Mouse (Mus musculus) CH12.LX (cell line): ENCODE measurements at regions not wholly inside any gene's neighbourhood (a gene's known extent, or its start where the extent isn't known, plus 50 kb on each side); places are given as distances from the start of the nearest gene placed in this dataset.
A peak's percentile ranks its signal among the peaks of the same experiment; 100 is the strongest.
"Not testable (repeated sequence)": the region's sequence is repeated elsewhere in the genome, so short reads cannot be mapped to it uniquely, and the experiment has no call there.

Experiments
- DNase-seq: peaks from one replicate; pipeline ENCODE4 v3.0.0-alpha.2; 2013; ENCODE audit errors: extremely low read depth
- H3K27ac ChIP-seq: 2 replicates; pipeline ENCODE4 v1.5.1; 2012; ENCODE audit warnings: low read depth, mild to moderate bottlenecking, control low read depth, moderate library complexity; ENCODE audit not compliant: insufficient read depth
- H3K27me3 ChIP-seq: replicated peaks from 2 replicates; pipeline ENCODE3; 2012; ENCODE audit warnings: inconsistent platforms
- H3K36me3 ChIP-seq, 2 experiments: replicated peaks in 1 of 2; 2 replicates each; pipeline versions ENCODE3 to v1.6.1; 2012; ENCODE audit warnings: inconsistent platforms in 1 of 2, low read length in 1 of 2, mild to moderate bottlenecking in 1 of 2, mixed read lengths in 1 of 2, moderate library complexity in 1 of 2; ENCODE audit not compliant: control insufficient read depth in 1 of 2, insufficient read depth in 1 of 2
- H3K4me1 ChIP-seq, 2 experiments: 2 replicates each; pipeline ENCODE4 v1.6.1; 2012; ENCODE audit warnings: inconsistent platforms in 1 of 2, moderate library complexity in 1 of 2; ENCODE audit not compliant: insufficient read depth in 2 of 2, control insufficient read depth in 1 of 2
- H3K4me2 ChIP-seq: 2 replicates; pipeline ENCODE4 v1.6.1; 2012; ENCODE audit warnings: low read depth, mild to moderate bottlenecking, control low read depth; ENCODE audit not compliant: poor library complexity, insufficient read depth, severe bottlenecking
- H3K4me3 ChIP-seq, 3 experiments: fragments of 150-350 bp in 1 of 3; sonication (generic) in 1 of 3; replicated peaks in 1 of 3; 2 replicates each; pipeline versions ENCODE3 to v1.5.1; 2011 to 2012; ENCODE audit warnings: low read depth in 2 of 3, low read length in 2 of 3, mild to moderate bottlenecking in 2 of 3, moderate library complexity in 2 of 3, control low read depth in 1 of 3, improper control_type of control experiment in 1 of 3, inconsistent platforms in 1 of 3, mixed read lengths in 1 of 3; ENCODE audit not compliant: poor library complexity in 1 of 3
- H3K79me2 ChIP-seq: replicated peaks from 2 replicates; pipeline ENCODE4 v1.6.1; 2012; ENCODE audit warnings: mild to moderate bottlenecking, moderate library complexity; ENCODE audit not compliant: control insufficient read depth, poor library complexity, insufficient read depth, severe bottlenecking; ENCODE audit errors: extremely low read depth
- H3K9ac ChIP-seq: 2 replicates; pipeline ENCODE4 v1.6.1; 2012; ENCODE audit warnings: low read depth, mild to moderate bottlenecking, control low read depth, moderate library complexity; ENCODE audit not compliant: insufficient read depth
- H3K9me3 ChIP-seq: replicated peaks from 2 replicates; pipeline ENCODE3; 2012; ENCODE audit warnings: low read length, inconsistent platforms, mixed read lengths
- BHLHE40 ChIP-seq: IDR thresholded peaks from 2 replicates; pipeline ENCODE4 v1.6.1; 2011; ENCODE audit warnings: mild to moderate bottlenecking, low read depth, low read length, improper control_type of control experiment
- CHD2 ChIP-seq: IDR thresholded peaks from 2 replicates; pipeline ENCODE4 v1.6.1; 2011; ENCODE audit warnings: low read length, improper control_type of control experiment
- E2F4 ChIP-seq: IDR thresholded peaks from 2 replicates; pipeline ENCODE4 v1.6.1; 2011; ENCODE audit warnings: low read depth, low read length, improper control_type of control experiment; ENCODE audit not compliant: insufficient replicate concordance
- ELF1 ChIP-seq: IDR thresholded peaks from 2 replicates; pipeline ENCODE4 v1.6.1; 2014; ENCODE audit warnings: low read depth, mild to moderate bottlenecking, inconsistent platforms, low read length, improper control_type of control experiment
- EP300 ChIP-seq: IDR thresholded peaks from 2 replicates; pipeline ENCODE4 v1.6.1; 2011; ENCODE audit warnings: low read length, improper control_type of control experiment
- ETS1 ChIP-seq: conservative IDR thresholded peaks from 2 replicates; pipeline ENCODE4 v1.6.1; 2012; ENCODE audit warnings: low read depth, mild to moderate bottlenecking, inconsistent platforms, low read length, improper control_type of control experiment, moderate library complexity
- HCFC1 ChIP-seq: IDR thresholded peaks from 2 replicates; pipeline ENCODE4 v1.6.1; 2012; ENCODE audit warnings: low read depth, mild to moderate bottlenecking, inconsistent platforms, low read length, improper control_type of control experiment
- IRF4 ChIP-seq: IDR thresholded peaks from 2 replicates; pipeline ENCODE4 v1.6.1; 2014; ENCODE audit warnings: low read depth, mild to moderate bottlenecking, inconsistent platforms, low read length, improper control_type of control experiment
- JUN ChIP-seq: IDR thresholded peaks from 2 replicates; pipeline ENCODE4 v1.6.1; 2011; ENCODE audit warnings: low read depth, mild to moderate bottlenecking, low read length, improper control_type of control experiment, moderate library complexity; ENCODE audit not compliant: insufficient read depth
- JUND ChIP-seq: conservative IDR thresholded peaks from 2 replicates; pipeline ENCODE4 v1.6.1; 2011; ENCODE audit warnings: low read depth, low read length, improper control_type of control experiment
- KAT2A ChIP-seq: IDR thresholded peaks from 2 replicates; pipeline ENCODE4 v1.6.1; 2012; ENCODE audit warnings: low read length, improper control_type of control experiment, inconsistent platforms; ENCODE audit not compliant: insufficient replicate concordance
- MAFK ChIP-seq: IDR thresholded peaks from 2 replicates; pipeline ENCODE4 v1.6.1; 2011; ENCODE audit warnings: low read length, improper control_type of control experiment; ENCODE audit not compliant: insufficient replicate concordance
- MEF2A ChIP-seq: IDR thresholded peaks from 2 replicates; pipeline ENCODE4 v1.6.1; 2014; ENCODE audit warnings: low read depth, mild to moderate bottlenecking, inconsistent platforms, low read length, improper control_type of control experiment, borderline replicate concordance
- NELFE ChIP-seq: IDR thresholded peaks from 2 replicates; pipeline ENCODE4 v1.6.1; 2011; ENCODE audit warnings: low read depth, low read length, improper control_type of control experiment
- TBP ChIP-seq: conservative IDR thresholded peaks from 2 replicates; pipeline ENCODE4 v1.6.1; 2011; ENCODE audit warnings: low read depth, low read length, improper control_type of control experiment
- TCF12 ChIP-seq: IDR thresholded peaks from 2 replicates; pipeline ENCODE4 v1.6.1; 2014; ENCODE audit warnings: low read depth, mild to moderate bottlenecking, inconsistent platforms, low read length, improper control_type of control experiment
- ZNF384 ChIP-seq: IDR thresholded peaks from 2 replicates; pipeline ENCODE4 v1.6.1; 2012; ENCODE audit warnings: low read depth, low read length, improper control_type of control experiment, inconsistent platforms
- dilution Hi-C: fragments of 300-500 bp; cut with MboI; formaldehyde crosslinking; loops from 2 replicates; pipeline ENCODE4 v1.14.3; 2020; ENCODE audit warnings: low sequenced_read_pairs; ENCODE audit not compliant: extremely low pct_unique_long_range_greater_than_20kb, extremely low pct_ligation_motif_present
- in situ Hi-C: fragments of 300-500 bp; cut with MboI; formaldehyde crosslinking; loops from 3 replicates; pipeline ENCODE4 v1.14.3; 2019; ENCODE audit warnings: low sequenced_read_pairs, low pct_ligation_motif_present, low pct_unique_long_range_greater_than_20kb, mixed read lengths

- TF ChIP-seq JUN (peak; percentile 19; the same call in 1 of the 2 replicates), HCFC1 (no peak), ELF1 (no peak), TCF12 (peak; percentile 67), ZNF384 (no peak), E2F4 (no peak), TBP (no peak)
- TF ChIP-seq, all 38 proteins: peak for 11
Measured at GRCm38 (mm10) chr6:68164792-68165191, 629.2 kb upstream of the Tacstd2 start (continued).

DNA sequence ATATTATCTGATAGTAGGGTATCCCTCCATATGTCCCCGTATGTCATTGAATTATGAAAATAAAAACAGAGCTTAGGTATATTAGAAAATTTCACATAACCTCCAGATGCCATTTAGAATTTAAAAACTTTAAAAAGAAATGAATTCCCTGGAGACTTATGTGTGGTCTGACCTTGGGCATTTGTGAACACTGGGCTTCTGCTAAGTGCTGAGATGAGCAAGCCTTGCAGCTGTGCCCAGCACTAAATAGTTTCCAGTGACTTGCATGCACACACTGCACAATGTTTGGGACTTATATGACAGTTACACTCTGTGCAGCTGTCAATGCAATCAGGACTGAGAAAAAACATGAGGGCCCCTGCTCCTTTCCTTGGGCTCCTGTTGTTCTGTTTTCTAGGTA lies 628.5 kb upstream of the Tacstd2 start:
- H3K4me2 ChIP-seq, H3K9ac ChIP-seq, H3K79me2 ChIP-seq, dilution Hi-C loops, H3K27ac ChIP-seq, in situ Hi-C loops, H3K4me3 ChIP-seq, H3K36me3 ChIP-seq, H3K9me3 ChIP-seq, H3K27me3 ChIP-seq: not testable (repeated sequence)
- DNase-seq, result peak; percentile 73
- peaks cover 0 to 15% of the 10 kb centered on the region in 2 experiments; a peak in 2 of 4 replicates for H3K4me1 ChIP-seq
- TF ChIP-seq TCF12, result peak; percentile 81
- peak; percentile 60 for TF ChIP-seq BHLHE40
- TF ChIP-seq CHD2, result peak; percentile 54; the same call in 1 of the 2 replicates
- TF ChIP-seq NELFE, result 0 out of 2 replicates have a peak, but pooled peaks have one; percentile 17
- TF ChIP-seq MAFK, result 0 out of 2 replicates have a peak, but pooled peaks have one; percentile 58
- peak; percentile 40; the same call in 1 of the 2 replicates for TF ChIP-seq MEF2A
- peak; percentile 75 for TF ChIP-seq IRF4
- TF ChIP-seq EP300, result peak; percentile 88
- peak; percentile 57 for TF ChIP-seq JUND
- TF ChIP-seq KAT2A, result 0 out of 2 replicates have a peak, but pooled peaks have one; percentile 57
- TF ChIP-seq ETS1, result peak; percentile 77

- Histone ChIP-seq H3K27me3 (no peaks in the 10 kb centered on the region), H3K9me3 (no peaks in the 10 kb centered on the region), H3K4me3 (no peak overlapping the region), H3K27ac (no peak overlapping the region), H3K36me3 (no peaks in the 10 kb centered on the region), H3K79me2 (no peaks in the 10 kb centered on the region), H3K9ac (no peak overlapping the region), H3K4me1 (peaks cover 0 to 19% of the 10 kb centered on the region in 2 experiments; a peak in 2 of 4 replicates), H3K4me2 (no peak overlapping the region; the same call in 1 of the 2 replicates)
- TF ChIP-seq ETS1, result peak; percentile 49
- no peak for TF ChIP-seq HCFC1
- TF ChIP-seq EP300, result peak; percentile 69
- TF ChIP-seq BHLHE40, result peak; percentile 65
- TF ChIP-seq TCF12, result no peak
- TF ChIP-seq MEF2A, result 0 out of 2 replicates have a peak, but pooled peaks have one; percentile 49
- in situ Hi-C loops, result no loop called here
- peak; percentile 89 for DNase-seq
- dilution Hi-C loops, result no loop called here
Measured at GRCm38 (mm10) chr6:68151569-68151968, 616.0 kb upstream of the Tacstd2 start.
